Mouse (Mus musculus) intestine, postnatal 0 days (tissue): ENCODE measurements around the gene Tmem129. TPM values are rescaled to one million over a fixed set of nuclear protein-coding genes. Genes with fewer than 3 reads are reported as not detected.

Experiments used
- ATAC-seq: fragments of 200-750 bp; cut with Nextera tagmentation; 2 replicates; pipeline ENCODE4 v1.8.0; 2017; ENCODE audit warnings: mild to moderate bottlenecking, moderate TSS enrichment, moderate library complexity
- H3K27ac ChIP-seq: fragments of 300-500 bp; sonication (generic); 2 replicates; pipeline ENCODE4 v1.5.1; 2014; ENCODE audit warnings: mild to moderate bottlenecking, low read depth, low read length, moderate library complexity
- H3K27me3 ChIP-seq: fragments of 300-500 bp; sonication (generic); replicated peaks from 2 replicates; pipeline ENCODE4 v1.6.1; 2014; ENCODE audit warnings: low read length, mixed read lengths; ENCODE audit not compliant: control insufficient read depth, insufficient read depth
- H3K36me3 ChIP-seq: fragments of 300-500 bp; sonication (generic); 2 replicates; pipeline ENCODE4 v1.6.1; 2014; ENCODE audit warnings: mild to moderate bottlenecking, moderate library complexity; ENCODE audit not compliant: control insufficient read depth, insufficient read depth
- H3K4me1 ChIP-seq: fragments of 300-500 bp; sonication (generic); replicated peaks from 2 replicates; pipeline ENCODE4 v1.6.1; 2014; ENCODE audit warnings: antibody characterized with exemption, low read length, mixed read lengths; ENCODE audit not compliant: control insufficient read depth, insufficient read depth
- H3K4me2 ChIP-seq: fragments of 300-500 bp; sonication (generic); replicated peaks from 2 replicates; pipeline ENCODE4 v1.6.1; 2014; ENCODE audit warnings: low read depth, mild to moderate bottlenecking, moderate library complexity
- H3K4me3 ChIP-seq: fragments of 300-500 bp; sonication (generic); 2 replicates; pipeline ENCODE4 v1.5.1; 2014; ENCODE audit warnings: low read depth, low read length
- H3K9ac ChIP-seq: fragments of 300-500 bp; sonication (generic); 2 replicates; pipeline ENCODE4 v1.6.1; 2014; ENCODE audit warnings: mild to moderate bottlenecking, low read depth, low read length
- H3K9me3 ChIP-seq: fragments of 300-500 bp; sonication (generic); 2 replicates; pipeline ENCODE4 v1.6.1; 2016; ENCODE audit warnings: mixed run types; ENCODE audit not compliant: control insufficient read depth
- CTCF ChIP-seq: sonication (generic); IDR thresholded peaks from 2 replicates; pipeline ENCODE4 v1.5.1; 2016; ENCODE audit warnings: low read depth, mild to moderate bottlenecking, control low read depth, antibody characterized with exemption, moderate library complexity
- WGBS: fragments of 180-500 bp; shearing (Covaris S2); extraction: QIAGEN DNeasy Blood & Tissue Kit; methylation state at CpG from one replicate; pipeline ENCODE4 v1.1.7; 2014; 5-methylcytosine and 5-hydroxymethylcytosine counted together
- polyA plus RNA-seq: library from polyadenylated mRNA; unstranded; fragments of >200 nt; fragmentation: Nextera tagmentation; extraction: Ambion mirVana; gene quantifications from 2 replicates; pipeline ENCODE4 v1.2.1, GENCODE M21; 2015

The Tmem129 gene
- polyA plus RNA-seq, 1 experiment from 2014 or later: 18.5 TPM

GRCm38 (mm10) chr5:33623766-33624165, 34.5 kb downstream of the Tmem129 start:
- Histone ChIP-seq H3K4me2 (no peak overlapping the region), H3K4me1 (peaks cover 6% of the 10 kb centered on the region; the same call in 1 of the 2 replicates), H3K36me3 (peaks cover 5% of the 10 kb centered on the region; the same call in 1 of the 2 replicates), H3K27me3 (no peaks in the 10 kb centered on the region), H3K27ac (no peak overlapping the region), H3K4me3 (no peak overlapping the region), H3K9ac (no peak overlapping the region), H3K9me3 (no peaks in the 10 kb centered on the region)
- no peak for TF ChIP-seq CTCF
- ATAC-seq: no peak
- 83% methylated on average over 3 of the region's 3 CpGs for whole genome bisulfite sequencing

GRCm38 (mm10) chr5:33622671-33623070, 35.5 kb downstream of the Tmem129 start:
- no peaks in the 10 kb centered on the region for H3K9me3 ChIP-seq
- H3K27ac ChIP-seq: no peak overlapping the region
- ATAC-seq: no peak
- H3K4me2 ChIP-seq: no peak overlapping the region
- H3K4me3 ChIP-seq: no peak overlapping the region
- no peaks in the 10 kb centered on the region for H3K27me3 ChIP-seq
- TF ChIP-seq CTCF: no peak
- H3K36me3 ChIP-seq: peaks cover 5% of the 10 kb centered on the region; the same call in 1 of the 2 replicates
- WGBS: 85% methylated on average over 2 of the region's 2 CpGs
- H3K9ac ChIP-seq: no peak overlapping the region
- H3K4me1 ChIP-seq: peaks cover 7% of the 10 kb centered on the region

- TF ChIP-seq CTCF: no peak
- no peak overlapping the region for H3K27ac ChIP-seq
- 87% methylated on average over 6 of the region's 6 CpGs for WGBS
- peaks cover 7% of the 10 kb centered on the region for H3K4me1 ChIP-seq
- no peaks in the 10 kb centered on the region for H3K27me3 ChIP-seq
- no peak overlapping the region for H3K4me2 ChIP-seq
- no peak for ATAC-seq
- H3K9me3 ChIP-seq: no peaks in the 10 kb centered on the region
- H3K4me3 ChIP-seq: no peak overlapping the region
- no peak overlapping the region for H3K9ac ChIP-seq
- H3K36me3 ChIP-seq: peaks cover 22% of the 10 kb centered on the region
These were observed 43.8 kb downstream of the Tmem129 start for GRCm38 (mm10) chr5:33614391-33614790.

GRCm38 (mm10) chr5:33611795-33612194, 46.4 kb downstream of the Tmem129 start:
- Histone ChIP-seq H3K27me3 (no peaks in the 10 kb centered on the region), H3K9ac (no peak overlapping the region), H3K36me3 (peaks cover 32% of the 10 kb centered on the region), H3K4me3 (no peak overlapping the region), H3K4me2 (no peak overlapping the region), H3K9me3 (no peaks in the 10 kb centered on the region), H3K27ac (no peak overlapping the region), H3K4me1 (no peaks in the 10 kb centered on the region)
- TF ChIP-seq CTCF: no peak
- WGBS: 92% methylated on average over 1 of the region's 1 CpGs
- ATAC-seq: no peak

- TF ChIP-seq CTCF: no peak
- Histone ChIP-seq H3K9ac (no peak overlapping the region), H3K36me3 (peaks cover 32% of the 10 kb centered on the region), H3K9me3 (no peaks in the 10 kb centered on the region), H3K4me1 (no peaks in the 10 kb centered on the region), H3K4me3 (no peak overlapping the region), H3K27ac (no peak overlapping the region), H3K27me3 (no peaks in the 10 kb centered on the region), H3K4me2 (no peak overlapping the region)
- ATAC-seq: no peak
- WGBS: 93% methylated on average over 1 of the region's 1 CpGs
These were observed 49.0 kb downstream of the Tmem129 start for GRCm38 (mm10) chr5:33609226-33609625.

- no peak overlapping the region for H3K4me2 ChIP-seq
- no peaks in the 10 kb centered on the region for H3K9me3 ChIP-seq
- whole genome bisulfite sequencing: 96% methylated on average over 15 of the region's 15 CpGs
- H3K27ac ChIP-seq: no peak overlapping the region; the same call in 1 of the 2 replicates
- H3K4me1 ChIP-seq: no peaks in the 10 kb centered on the region
- peaks cover 28% of the 10 kb centered on the region for H3K36me3 ChIP-seq
- H3K27me3 ChIP-seq: no peaks in the 10 kb centered on the region
- TF ChIP-seq CTCF: no peak
- H3K9ac ChIP-seq: no peak overlapping the region
- no peak for ATAC-seq
- no peak overlapping the region for H3K4me3 ChIP-seq
These were observed 50.8 kb downstream of the Tmem129 start for GRCm38 (mm10) chr5:33607434-33607833.

GRCm38 (mm10) chr5:33606631-33607030, 51.6 kb downstream of the Tmem129 start:
- H3K9ac ChIP-seq: no peak overlapping the region
- peaks cover 26% of the 10 kb centered on the region for H3K36me3 ChIP-seq
- no peak for ATAC-seq
- no peak overlapping the region for H3K4me3 ChIP-seq
- 63% methylated on average over 7 of the region's 7 CpGs for WGBS
- H3K27ac ChIP-seq: no peak overlapping the region
- H3K4me1 ChIP-seq: no peaks in the 10 kb centered on the region
- TF ChIP-seq CTCF: no peak
- no peaks in the 10 kb centered on the region for H3K27me3 ChIP-seq
- no peak overlapping the region for H3K4me2 ChIP-seq
- H3K9me3 ChIP-seq: no peaks in the 10 kb centered on the region
